Mouse (Mus musculus): Measurements from ENCODE around the gene Fhod1. TPM values are rescaled to one million over a fixed set of nuclear protein-coding genes. Genes with fewer than 3 reads are reported as not detected.

Gene Fhod1
- total and polyA plus RNA-seq, 3 experiments, result 0.81 to 8.1 (median 3.1) TPM

- Histone ChIP-seq H3K9me3 (replicated peaks; ENCODE audit: low read length) (no peaks in the 10 kb centered on the region), H3K79me2 (replicated peaks; ENCODE audit: control insufficient read depth, extremely low read depth, insufficient read depth, poor library complexity, severe bottlenecking) (no peaks in the 10 kb centered on the region), H3K9ac (ENCODE audit: insufficient read depth, low read depth) (no peak overlapping the region), H3K27ac (ENCODE audit: insufficient read depth, low read depth) (no peak overlapping the region), H3K4me3 (replicated peaks in 1 of 3; ENCODE audit: low read depth in 2 of 3, low read length in 2 of 3, poor library complexity in 1 of 3) (no peak overlapping the region), H3K4me2 (ENCODE audit: insufficient read depth, low read depth, poor library complexity, severe bottlenecking) (no peak overlapping the region), H3K4me1 (ENCODE audit: control insufficient read depth in 1 of 2, insufficient read depth in 2 of 2) (peaks cover 0 to 10% of the 10 kb centered on the region in 2 experiments; a peak in 2 of 4 replicates), H3K36me3 (replicated peaks in 1 of 2; ENCODE audit: control insufficient read depth in 1 of 2, insufficient read depth in 1 of 2, low read length in 1 of 2) (no peaks in the 10 kb centered on the region), H3K27me3 (replicated peaks) (no peaks in the 10 kb centered on the region)
- in situ Hi-C loops (cut with MboI; ENCODE audit: low pct_ligation_motif_present, low pct_unique_long_range_greater_than_20kb, low sequenced_read_pairs), result no loop called here
- no peak for DNase-seq (ENCODE audit: extremely low read depth)
- TF ChIP-seq UBTF (IDR thresholded peaks at IDR 0.05; ENCODE audit: low read depth, low read length) (no peak), SMC3 (IDR thresholded peaks at IDR 0.05; ENCODE audit: low read depth, low read length) (peak; percentile 12; the same call in 1 of the 2 replicates), CTCF (conservative IDR thresholded peaks at IDR 0.05 in 1 of 2, IDR thresholded peaks at IDR 0.05 in 1 of 2; ENCODE audit: low read depth in 2 of 2, low read length in 2 of 2) (peak in 1 of 2 experiments; percentile 44; a peak in 2 of 4 replicates), RAD21 (IDR thresholded peaks at IDR 0.05; ENCODE audit: low read depth, low read length) (peak; percentile 33), USF1 (IDR thresholded peaks at IDR 0.05; ENCODE audit: low read depth, low read length) (no peak)
- dilution Hi-C loops (cut with MboI; ENCODE audit: extremely low pct_ligation_motif_present, extremely low pct_unique_long_range_greater_than_20kb, low sequenced_read_pairs), result no loop called here
Observed at GRCm38 (mm10) chr8:105384070-105384469, 36.3 kb upstream of the Fhod1 start.

GRCm38 (mm10) chr8:105380308-105380707, 32.6 kb upstream of the Fhod1 start:
- H3K27me3 ChIP-seq (replicated peaks), result no peaks in the 10 kb centered on the region
- dilution Hi-C loops (cut with MboI; ENCODE audit: extremely low pct_ligation_motif_present, extremely low pct_unique_long_range_greater_than_20kb, low sequenced_read_pairs), result no loop called here
- no peak overlapping the region for H3K4me2 ChIP-seq (ENCODE audit: insufficient read depth, low read depth, poor library complexity, severe bottlenecking)

GRCm38 (mm10) chr8:105378673-105379072, 30.9 kb upstream of the Fhod1 start:
- dilution Hi-C loops (cut with MboI; ENCODE audit: extremely low pct_ligation_motif_present, extremely low pct_unique_long_range_greater_than_20kb, low sequenced_read_pairs) (no loop called here), in situ Hi-C loops (cut with MboI; ENCODE audit: low pct_ligation_motif_present, low pct_unique_long_range_greater_than_20kb, low sequenced_read_pairs) (no loop called here)
- TF ChIP-seq EP300 (IDR thresholded peaks at IDR 0.05; ENCODE audit: low read length), result no peak
- no peak for TF ChIP-seq UBTF (IDR thresholded peaks at IDR 0.05; ENCODE audit: low read depth, low read length)
- no peak for TF ChIP-seq TCF12 (IDR thresholded peaks at IDR 0.05; ENCODE audit: low read depth, low read length)
- no peak for TF ChIP-seq ZKSCAN1 (IDR thresholded peaks at IDR 0.05; ENCODE audit: borderline replicate concordance, low read depth, low read length)
- TF ChIP-seq ETS1 (conservative IDR thresholded peaks at IDR 0.05; ENCODE audit: low read depth, low read length), result no peak
- no peak for TF ChIP-seq POLR2AphosphoS2 (IDR thresholded peaks at IDR 0.05; ENCODE audit: low read depth, low read length)
- no peak for TF ChIP-seq CHD1 (IDR thresholded peaks at IDR 0.05; ENCODE audit: low read depth, low read length)
- TF ChIP-seq NELFE (IDR thresholded peaks at IDR 0.05; ENCODE audit: low read depth, low read length), result no peak
- no peak for TF ChIP-seq GABPA (IDR thresholded peaks at IDR 0.05; ENCODE audit: insufficient replicate concordance, low read depth, low read length)
- no peak for TF ChIP-seq SMC3 (IDR thresholded peaks at IDR 0.05; ENCODE audit: low read depth, low read length)
- TF ChIP-seq E2F4 (IDR thresholded peaks at IDR 0.05; ENCODE audit: insufficient replicate concordance, low read depth, low read length), result no peak
- TF ChIP-seq RAD21 (IDR thresholded peaks at IDR 0.05; ENCODE audit: low read depth, low read length), result no peak
- no peak for TF ChIP-seq KAT2A (IDR thresholded peaks at IDR 0.05; ENCODE audit: insufficient replicate concordance, low read length)
- no peak for TF ChIP-seq SIN3A (IDR thresholded peaks at IDR 0.05; ENCODE audit: low read length)
- no peak for TF ChIP-seq ZNF384 (IDR thresholded peaks at IDR 0.05; ENCODE audit: low read depth, low read length)
- TF ChIP-seq NRF1 (IDR thresholded peaks at IDR 0.05; ENCODE audit: low read depth, low read length), result no peak
- TF ChIP-seq JUN (IDR thresholded peaks at IDR 0.05; ENCODE audit: insufficient read depth, low read depth, low read length), result no peak
- TF ChIP-seq CTCF (conservative IDR thresholded peaks at IDR 0.05 in 1 of 2, IDR thresholded peaks at IDR 0.05 in 1 of 2; ENCODE audit: low read depth in 2 of 2, low read length in 2 of 2), result no peak
- no peak for TF ChIP-seq MEF2A (IDR thresholded peaks at IDR 0.05; ENCODE audit: borderline replicate concordance, low read depth, low read length)
- no peak overlapping the region for H3K27ac ChIP-seq (ENCODE audit: insufficient read depth, low read depth)
- no peak overlapping the region for H3K9ac ChIP-seq (ENCODE audit: insufficient read depth, low read depth)
- H3K79me2 ChIP-seq (replicated peaks; ENCODE audit: control insufficient read depth, extremely low read depth, insufficient read depth, poor library complexity, severe bottlenecking), result no peaks in the 10 kb centered on the region
- no peak for DNase-seq (ENCODE audit: extremely low read depth)
- H3K4me1 ChIP-seq (ENCODE audit: control insufficient read depth in 1 of 2, insufficient read depth in 2 of 2), result no peaks in the 10 kb centered on the region; a peak in 1 of 4 replicates
- no peaks in the 10 kb centered on the region for H3K27me3 ChIP-seq (replicated peaks)
- no peaks in the 10 kb centered on the region for H3K36me3 ChIP-seq (replicated peaks in 1 of 2; ENCODE audit: control insufficient read depth in 1 of 2, insufficient read depth in 1 of 2, low read length in 1 of 2)
- H3K4me2 ChIP-seq (ENCODE audit: insufficient read depth, low read depth, poor library complexity, severe bottlenecking), result no peak overlapping the region
- peaks cover 7% of the 10 kb centered on the region for H3K9me3 ChIP-seq (replicated peaks; ENCODE audit: low read length)
- H3K4me3 ChIP-seq (replicated peaks in 1 of 3; ENCODE audit: low read depth in 2 of 3, low read length in 2 of 3, poor library complexity in 1 of 3), result no peak overlapping the region

More at GRCm38 (mm10) chr8:105380308-105380707, 32.6 kb upstream of the Fhod1 start:
- H3K4me3 ChIP-seq (replicated peaks in 1 of 3; ENCODE audit: low read depth in 2 of 3, low read length in 2 of 3, poor library complexity in 1 of 3), result no peak overlapping the region
- H3K4me1 ChIP-seq (ENCODE audit: control insufficient read depth in 1 of 2, insufficient read depth in 2 of 2), result peaks cover 0 to 7% of the 10 kb centered on the region in 2 experiments; a peak in 2 of 4 replicates
- H3K9ac ChIP-seq (ENCODE audit: insufficient read depth, low read depth), result no peak overlapping the region
- DNase-seq (ENCODE audit: extremely low read depth), result no peak
- no peaks in the 10 kb centered on the region for H3K9me3 ChIP-seq (replicated peaks; ENCODE audit: low read length)
- TF ChIP-seq NELFE (IDR thresholded peaks at IDR 0.05; ENCODE audit: low read depth, low read length) (no peak), MXI1 (IDR thresholded peaks at IDR 0.05; ENCODE audit: low read depth, low read length) (no peak), SMC3 (IDR thresholded peaks at IDR 0.05; ENCODE audit: low read depth, low read length) (no peak), CHD1 (IDR thresholded peaks at IDR 0.05; ENCODE audit: low read depth, low read length) (no peak), BHLHE40 (IDR thresholded peaks at IDR 0.05; ENCODE audit: low read depth, low read length) (no peak)
- H3K36me3 ChIP-seq (replicated peaks in 1 of 2; ENCODE audit: control insufficient read depth in 1 of 2, insufficient read depth in 1 of 2, low read length in 1 of 2), result no peaks in the 10 kb centered on the region
- H3K27ac ChIP-seq (ENCODE audit: insufficient read depth, low read depth), result no peak overlapping the region
- no peaks in the 10 kb centered on the region for H3K79me2 ChIP-seq (replicated peaks; ENCODE audit: control insufficient read depth, extremely low read depth, insufficient read depth, poor library complexity, severe bottlenecking)
- in situ Hi-C loops (cut with MboI; ENCODE audit: low pct_ligation_motif_present, low pct_unique_long_range_greater_than_20kb, low sequenced_read_pairs), result no loop called here

All from CH12.LX (cell line).